Mouse (Mus musculus): ENCODE results near the gene Lrrc17. TPM values are rescaled to one million over a fixed set of nuclear protein-coding genes. Genes with fewer than 3 reads are reported as not detected.
"Not testable (repeated sequence)": the region's sequence is repeated elsewhere in the genome, so short reads cannot be mapped to it uniquely, and the experiment has no call there.

The Lrrc17 gene
- polyA plus RNA-seq, 1 experiment from 2014 or later: 2.5 TPM

DNA sequence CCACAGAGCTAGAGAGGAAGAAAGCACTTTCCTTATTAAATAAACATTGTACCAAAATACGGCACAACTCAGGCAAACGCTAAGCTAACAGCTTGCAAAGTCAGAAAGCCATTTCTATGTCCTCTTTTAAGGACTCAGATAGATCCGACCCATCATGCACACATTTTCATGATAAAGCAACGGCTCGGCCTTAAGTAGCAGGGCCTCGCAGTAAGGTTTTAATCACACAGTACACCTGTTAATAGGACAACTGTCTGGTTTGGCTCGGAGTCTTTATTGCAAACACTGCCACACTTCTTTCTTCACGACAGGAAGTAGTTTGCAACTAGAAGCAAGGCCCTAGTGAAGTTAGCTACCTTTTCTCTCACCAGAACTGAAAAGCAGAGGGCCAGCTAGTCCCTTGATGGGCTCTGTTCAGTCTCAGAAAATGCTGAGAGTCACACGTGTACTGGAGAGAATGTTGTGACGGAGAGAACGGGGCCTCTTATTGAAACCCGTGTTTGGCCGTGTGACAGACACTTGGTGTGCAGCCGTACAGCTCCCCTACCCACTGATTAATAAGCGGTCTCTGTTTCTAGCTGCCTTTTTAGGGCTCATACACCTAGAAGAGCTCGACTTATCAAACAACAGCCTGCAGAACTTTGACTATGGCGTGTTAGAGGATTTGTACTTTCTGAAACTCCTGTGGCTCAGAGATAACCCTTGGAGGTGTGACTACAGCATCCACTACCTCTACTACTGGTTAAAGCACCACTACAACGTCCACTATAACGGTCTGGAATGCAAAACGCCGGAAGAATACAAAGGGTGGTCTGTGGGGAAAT lies 31.2 kb downstream of the Lrrc17 start:
- Histone ChIP-seq H3K9ac (peak overlapping the region; percentile 5; the same call in 1 of the 2 replicates), H3K36me3 (replicated peaks) (no peaks in the 10 kb centered on the region), H3K27ac (replicated peaks) (peak overlapping the region; percentile 72), H3K9me3 (replicated peaks) (no peaks in the 10 kb centered on the region), H3K27me3 (no peaks in the 10 kb centered on the region), H3K4me1 (replicated peaks) (peaks cover 15% of the 10 kb centered on the region), H3K4me3 (replicated peaks) (peak overlapping the region; percentile 21), H3K4me2 (peak overlapping the region; percentile 44)
- peak; percentile 92 for ATAC-seq (ENCODE audit: insufficient read depth)
- WGBS (ENCODE audit: insufficient replicate concordance): 46% methylated on average over 21 of the region's 21 CpGs

DNA sequence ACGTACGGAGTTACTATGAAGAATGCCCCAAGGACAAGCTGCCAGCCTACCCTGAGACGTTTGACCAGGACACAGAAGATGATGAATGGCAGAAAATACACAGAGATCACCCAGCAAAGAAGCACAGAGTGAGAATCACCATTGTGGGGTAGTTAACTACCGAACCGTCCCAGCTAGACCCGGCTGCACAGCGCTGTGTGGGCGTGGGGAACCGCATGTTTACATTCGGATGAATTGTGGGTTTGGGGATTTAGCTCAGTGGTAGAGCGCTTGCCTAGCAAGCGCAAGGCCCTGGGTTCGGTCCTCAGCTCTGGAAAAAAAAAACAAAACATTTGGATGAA lies 31.8 kb downstream of the Lrrc17 start:
- no peaks in the 10 kb centered on the region for H3K36me3 ChIP-seq (replicated peaks)
- H3K9ac ChIP-seq: peak overlapping the region; percentile 5; the same call in 1 of the 2 replicates
- H3K27ac ChIP-seq (replicated peaks): peak overlapping the region; percentile 72
- H3K9me3 ChIP-seq (replicated peaks): no peaks in the 10 kb centered on the region
- WGBS (ENCODE audit: insufficient replicate concordance): 69% methylated on average over 13 of the region's 13 CpGs
- H3K4me3 ChIP-seq (replicated peaks): peak overlapping the region; percentile 21
- no peaks in the 10 kb centered on the region for H3K27me3 ChIP-seq
- ATAC-seq (ENCODE audit: insufficient read depth): no peak
- peak overlapping the region; percentile 44 for H3K4me2 ChIP-seq
- H3K4me1 ChIP-seq (replicated peaks): peaks cover 15% of the 10 kb centered on the region

DNA sequence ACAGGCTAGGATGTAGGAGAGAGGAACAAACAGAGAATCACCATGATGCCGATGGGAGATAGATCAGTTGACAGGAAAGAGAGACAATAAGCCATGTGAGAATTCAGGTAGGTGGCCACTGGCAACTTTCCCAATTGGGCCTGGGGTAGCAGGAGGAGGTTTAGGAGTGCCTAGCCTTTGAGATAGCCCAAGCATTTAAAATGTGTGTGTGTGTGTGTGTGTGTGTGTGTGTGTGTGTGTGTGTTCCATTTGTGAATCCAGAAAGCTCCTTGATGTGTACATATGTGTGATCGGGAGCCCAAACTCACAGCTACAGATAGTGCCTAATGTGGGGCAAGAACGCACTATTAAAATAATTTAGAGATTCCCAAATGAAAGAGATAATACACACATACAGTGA lies 34.8 kb downstream of the Lrrc17 start:
- no peak overlapping the region for H3K27ac ChIP-seq (replicated peaks)
- no peaks in the 10 kb centered on the region for H3K27me3 ChIP-seq
- H3K4me2 ChIP-seq: no peak overlapping the region
- 73% methylated on average over 3 of the region's 3 CpGs for WGBS (ENCODE audit: insufficient replicate concordance)
- no peak overlapping the region for H3K4me3 ChIP-seq (replicated peaks)
- H3K9ac ChIP-seq: no peak overlapping the region
- H3K36me3 ChIP-seq (replicated peaks): no peaks in the 10 kb centered on the region
- H3K4me1 ChIP-seq (replicated peaks): peaks cover 12% of the 10 kb centered on the region
- no peaks in the 10 kb centered on the region for H3K9me3 ChIP-seq (replicated peaks)
- no peak for ATAC-seq (ENCODE audit: insufficient read depth)

DNA sequence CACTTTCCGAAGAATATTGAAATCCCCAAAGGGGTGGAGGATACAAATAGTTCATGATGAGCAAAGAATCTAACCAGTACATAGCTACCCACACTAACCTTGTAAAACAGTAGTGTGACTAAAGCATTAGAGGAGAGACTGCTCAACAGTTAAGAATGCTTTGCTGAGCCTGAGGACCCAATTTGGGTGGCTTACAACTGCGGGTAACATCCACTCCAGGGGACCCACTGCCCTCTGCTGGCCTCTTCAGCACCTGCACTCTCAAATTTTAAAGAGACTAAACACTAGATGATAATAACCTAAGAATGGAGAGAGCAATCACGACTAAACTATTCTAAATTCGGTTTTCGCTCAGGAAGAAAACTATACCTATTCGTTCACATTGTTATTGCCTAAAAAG lies 43.4 kb downstream of the Lrrc17 start:
- Histone ChIP-seq H3K9ac (no peak overlapping the region), H3K27me3 (no peaks in the 10 kb centered on the region), H3K4me3 (replicated peaks) (no peak overlapping the region), H3K36me3 (replicated peaks) (no peaks in the 10 kb centered on the region), H3K4me2 (no peak overlapping the region), H3K9me3 (replicated peaks) (no peaks in the 10 kb centered on the region), H3K27ac (replicated peaks) (no peak overlapping the region), H3K4me1 (replicated peaks) (no peaks in the 10 kb centered on the region)
- WGBS (ENCODE audit: insufficient replicate concordance): 40% methylated on average over 6 of the region's 6 CpGs
- ATAC-seq (ENCODE audit: insufficient read depth): no peak

DNA sequence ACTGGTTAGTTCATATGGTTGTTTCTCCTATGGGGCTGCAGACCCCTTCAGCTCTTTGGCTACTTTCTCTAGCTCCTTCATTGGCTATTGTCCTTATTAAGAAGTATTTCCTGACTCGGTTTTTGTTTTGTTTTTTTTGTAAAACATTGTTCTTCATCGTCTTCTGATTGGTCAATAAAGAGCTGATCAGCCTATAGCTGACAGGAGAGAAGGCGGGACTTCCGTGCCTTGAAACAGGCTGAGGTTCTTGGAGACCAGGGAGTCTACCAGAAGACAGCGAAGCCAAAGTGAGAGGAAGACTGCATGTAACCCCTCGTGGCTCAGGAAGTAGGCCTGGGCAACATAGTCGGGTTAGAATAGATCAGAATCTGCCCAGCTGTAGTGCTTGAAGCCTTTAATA lies 44.3 kb downstream of the Lrrc17 start:
- 53% methylated on average over 7 of the region's 7 CpGs for whole genome bisulfite sequencing (ENCODE audit: insufficient replicate concordance)
- H3K9me3 ChIP-seq (replicated peaks): no peaks in the 10 kb centered on the region
- H3K4me3 ChIP-seq (replicated peaks): no peak overlapping the region
- H3K36me3 ChIP-seq (replicated peaks): no peaks in the 10 kb centered on the region
- no peaks in the 10 kb centered on the region for H3K4me1 ChIP-seq (replicated peaks)
- no peaks in the 10 kb centered on the region for H3K27me3 ChIP-seq
- no peak for ATAC-seq (ENCODE audit: insufficient read depth)
- H3K27ac ChIP-seq (replicated peaks): no peak overlapping the region
- H3K9ac ChIP-seq: no peak overlapping the region
- H3K4me2 ChIP-seq: no peak overlapping the region

DNA sequence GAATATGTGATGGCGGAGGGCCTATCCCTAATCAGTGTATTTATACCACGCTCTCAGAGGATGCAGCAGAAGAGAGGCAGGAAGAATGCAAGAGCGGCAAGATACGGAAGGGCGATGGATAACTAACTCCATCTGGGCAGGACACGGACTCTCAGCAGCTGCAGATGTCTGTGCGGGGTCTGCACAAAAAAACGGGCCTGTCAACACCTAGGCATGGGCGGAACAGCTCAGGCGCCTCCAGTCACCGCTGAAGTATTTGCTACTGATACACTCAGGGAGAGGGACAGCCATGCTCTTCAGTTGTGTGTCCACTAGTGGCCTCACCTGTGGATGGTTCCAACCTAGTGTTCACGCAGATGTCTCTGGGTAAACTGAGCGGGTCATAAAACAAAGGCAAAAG lies 44.9 kb downstream of the Lrrc17 start:
- H3K9ac ChIP-seq: no peak overlapping the region
- H3K4me2 ChIP-seq: no peak overlapping the region
- no peaks in the 10 kb centered on the region for H3K36me3 ChIP-seq (replicated peaks)
- H3K4me1 ChIP-seq (replicated peaks): no peaks in the 10 kb centered on the region
- no peaks in the 10 kb centered on the region for H3K9me3 ChIP-seq (replicated peaks)
- H3K4me3 ChIP-seq (replicated peaks): no peak overlapping the region
- H3K27me3 ChIP-seq: no peaks in the 10 kb centered on the region
- WGBS (ENCODE audit: insufficient replicate concordance): 76% methylated on average over 13 of the region's 13 CpGs
- no peak for ATAC-seq (ENCODE audit: insufficient read depth)
- no peak overlapping the region for H3K27ac ChIP-seq (replicated peaks)

DNA sequence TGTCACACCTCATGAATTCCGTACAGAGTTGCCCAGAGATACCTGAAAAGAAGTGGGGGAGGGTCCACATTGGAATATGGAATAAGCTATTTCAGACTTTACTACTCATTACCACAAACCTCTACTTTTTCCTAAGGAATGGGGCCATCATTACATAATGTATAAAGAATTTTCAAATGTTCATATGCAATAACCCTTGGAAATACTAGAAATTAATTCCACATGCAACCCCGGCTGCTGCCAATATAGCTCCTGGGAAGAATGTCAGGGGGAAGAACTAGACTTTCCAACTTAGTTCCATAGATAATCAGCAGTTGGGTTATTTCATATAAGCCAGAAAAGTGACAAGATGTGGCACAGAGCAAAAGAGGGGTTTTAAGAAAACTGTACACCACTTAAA lies 48.7 kb downstream of the Lrrc17 start:
- Histone ChIP-seq H3K9me3 (replicated peaks) (no peaks in the 10 kb centered on the region), H3K4me2 (no peak overlapping the region), H3K9ac (no peak overlapping the region), H3K4me1 (replicated peaks) (no peaks in the 10 kb centered on the region), H3K36me3 (replicated peaks) (no peaks in the 10 kb centered on the region), H3K4me3 (replicated peaks) (no peak overlapping the region), H3K27me3 (no peaks in the 10 kb centered on the region), H3K27ac (replicated peaks) (no peak overlapping the region)
- WGBS (ENCODE audit: insufficient replicate concordance): 74% methylated on average over 2 of the region's 2 CpGs
- no peak for ATAC-seq (ENCODE audit: insufficient read depth)

DNA sequence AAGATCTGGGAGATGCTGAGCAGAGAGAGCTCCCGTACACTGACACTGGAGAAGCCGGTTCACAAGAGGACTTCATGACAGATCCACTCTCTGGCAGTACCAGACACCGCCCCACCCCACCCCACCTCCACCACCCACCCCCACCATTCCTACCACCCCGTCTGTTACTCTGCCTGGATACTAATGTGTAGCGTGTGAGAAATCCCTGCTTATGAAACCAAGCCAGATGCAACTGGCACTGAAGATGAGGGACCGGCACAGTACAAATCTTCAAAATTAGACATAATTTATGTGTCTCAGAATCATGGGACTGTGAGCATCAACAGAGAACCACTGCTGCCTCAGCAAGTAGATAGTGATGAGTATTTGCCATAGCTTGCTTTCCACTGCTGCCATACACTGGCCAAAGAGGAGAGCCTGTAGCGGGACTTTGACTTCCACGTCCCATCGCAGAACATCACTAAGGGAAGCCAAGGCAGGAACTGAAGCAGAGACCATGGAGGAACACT lies 49.9 kb downstream of the Lrrc17 start:
- WGBS (ENCODE audit: insufficient replicate concordance): 78% methylated on average over 9 of the region's 9 CpGs
- H3K4me3 ChIP-seq (replicated peaks): no peak overlapping the region
- ATAC-seq (ENCODE audit: insufficient read depth): no peak

DNA sequence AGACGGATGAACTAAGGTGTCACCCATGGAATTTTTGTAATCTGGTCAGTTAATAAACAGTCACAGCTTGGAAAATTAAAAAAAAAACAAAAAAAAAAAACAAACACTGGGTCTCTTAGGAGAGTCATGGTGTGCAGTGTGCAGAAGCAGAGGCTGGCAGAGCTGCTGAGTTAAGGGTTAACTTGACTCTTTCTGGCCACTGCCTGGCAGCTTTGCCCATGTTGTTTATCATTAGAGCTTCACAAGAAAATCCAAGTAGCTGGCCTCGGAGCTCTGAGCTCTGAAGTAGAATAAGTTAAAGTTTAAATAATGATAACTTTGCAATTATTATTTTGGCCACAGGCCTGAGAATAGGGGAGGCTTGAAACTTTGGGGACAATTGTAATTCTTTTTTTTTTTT lies 56.2 kb downstream of the Lrrc17 start:
- 54% methylated on average over 2 of the region's 2 CpGs for WGBS (ENCODE audit: insufficient replicate concordance)
- H3K4me3 ChIP-seq (replicated peaks); H3K36me3 ChIP-seq (replicated peaks); H3K27ac ChIP-seq (replicated peaks); H3K9me3 ChIP-seq (replicated peaks); H3K27me3 ChIP-seq; ATAC-seq (ENCODE audit: insufficient read depth); H3K9ac ChIP-seq; H3K4me1 ChIP-seq (replicated peaks); H3K4me2 ChIP-seq: not testable (repeated sequence)

More for the DNA sequence above, 49.9 kb downstream of the Lrrc17 start:
- H3K9ac ChIP-seq: no peak overlapping the region
- no peaks in the 10 kb centered on the region for H3K36me3 ChIP-seq (replicated peaks)
- H3K27me3 ChIP-seq: no peaks in the 10 kb centered on the region
- H3K4me2 ChIP-seq: no peak overlapping the region
- H3K9me3 ChIP-seq (replicated peaks): no peaks in the 10 kb centered on the region
- H3K27ac ChIP-seq (replicated peaks): no peak overlapping the region
- no peaks in the 10 kb centered on the region for H3K4me1 ChIP-seq (replicated peaks)

DNA sequence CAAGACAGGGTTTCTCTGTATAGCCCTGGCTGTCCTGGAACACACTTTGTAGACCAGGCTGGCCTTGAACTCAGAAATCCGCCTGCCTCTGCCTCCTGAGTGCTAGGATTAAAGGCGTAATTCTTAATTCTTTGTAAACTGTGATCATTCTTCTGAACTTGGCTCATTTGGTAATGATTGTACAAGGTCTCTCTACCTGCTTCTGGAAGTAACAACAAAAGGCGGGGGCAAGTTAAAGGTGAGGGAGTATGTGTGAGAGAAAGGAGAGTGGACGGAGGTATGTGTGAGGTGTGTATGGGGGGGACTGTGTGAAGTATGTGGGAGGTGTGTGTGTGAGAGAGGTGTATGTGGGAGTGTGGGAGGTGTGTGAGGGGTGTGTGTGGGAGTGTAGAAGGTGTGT lies 56.6 kb downstream of the Lrrc17 start:
- Histone ChIP-seq H3K27ac (replicated peaks) (no peak overlapping the region), H3K4me2 (no peak overlapping the region), H3K4me3 (replicated peaks) (no peak overlapping the region), H3K9ac (no peak overlapping the region), H3K9me3 (replicated peaks) (no peaks in the 10 kb centered on the region), H3K36me3 (replicated peaks) (no peaks in the 10 kb centered on the region), H3K4me1 (replicated peaks) (no peaks in the 10 kb centered on the region), H3K27me3 (no peaks in the 10 kb centered on the region)
- 67% methylated on average over 4 of the region's 4 CpGs for WGBS (ENCODE audit: insufficient replicate concordance)
- no peak for ATAC-seq (ENCODE audit: insufficient read depth)

DNA sequence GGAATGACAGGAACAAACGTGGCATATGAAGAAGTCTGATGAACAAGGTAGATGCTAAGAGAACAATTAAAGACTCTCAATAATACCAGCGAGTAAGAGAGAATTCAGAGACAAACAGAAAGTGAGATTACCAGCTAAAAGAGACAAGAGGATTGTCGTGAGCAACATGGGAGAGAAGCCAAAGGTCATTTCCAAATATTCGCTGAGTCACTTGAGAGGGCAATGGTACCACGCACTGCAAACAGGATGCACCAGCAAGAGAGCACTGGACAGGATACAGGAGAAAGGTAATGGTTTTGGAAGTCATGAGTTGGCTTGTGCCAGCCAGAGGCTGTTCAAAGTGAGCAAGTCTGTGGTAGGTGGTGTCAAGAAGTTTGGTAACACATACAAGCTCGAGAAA lies 62.6 kb downstream of the Lrrc17 start:
- H3K27me3 ChIP-seq: no peaks in the 10 kb centered on the region
- no peaks in the 10 kb centered on the region for H3K36me3 ChIP-seq (replicated peaks)
- no peak overlapping the region for H3K9ac ChIP-seq
- no peak overlapping the region for H3K4me3 ChIP-seq (replicated peaks)
- no peak overlapping the region for H3K27ac ChIP-seq (replicated peaks)
- no peak overlapping the region for H3K4me2 ChIP-seq
- ATAC-seq (ENCODE audit: insufficient read depth): no peak
- H3K4me1 ChIP-seq (replicated peaks): no peaks in the 10 kb centered on the region
- H3K9me3 ChIP-seq (replicated peaks): no peaks in the 10 kb centered on the region
- 43% methylated on average over 6 of the region's 6 CpGs for WGBS (ENCODE audit: insufficient replicate concordance)

Data from liver, embryonic 15.5 days (tissue).